Mouse (Mus musculus) spleen, embryonic (tissue): ENCODE measurements around the gene Cldn13.
"Not testable (repeated sequence)": the region's sequence is repeated elsewhere in the genome, so short reads cannot be mapped to it uniquely, and the experiment has no call there.

Experiments
- CTCF ChIA-PET: fragments of 350-600 bp; sonication (Branson Sonifier 250); formaldehyde crosslinking; loops from one replicate; lab custom pipeline; 2022; lab: Charles Lee

Cldn13 gene

DNA sequence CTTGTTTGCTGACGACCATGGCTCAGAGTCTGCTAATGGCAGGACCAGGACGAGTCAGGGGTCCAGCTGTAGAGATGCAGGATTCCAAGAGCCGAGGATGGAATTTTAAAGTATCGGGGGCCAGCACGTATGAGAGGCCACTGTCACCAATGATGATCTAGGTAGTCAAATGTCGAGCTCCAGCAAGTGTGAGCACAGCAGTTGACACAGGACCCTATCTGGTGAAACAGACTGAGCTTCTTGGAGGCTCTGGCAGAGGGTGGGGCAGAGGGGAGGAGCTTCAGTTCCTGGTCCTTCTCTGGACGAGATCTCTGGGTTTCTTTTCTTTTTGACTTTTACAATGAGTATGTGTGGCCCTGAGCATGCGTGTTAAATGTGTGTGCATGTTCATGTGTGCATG, at the start of gene Cldn13:
TSS of gene Cldn13 (minus strand) at position 216 of the 400 bp plus-strand sequence.
- CTCF ChIA-PET, result no interaction called here

DNA sequence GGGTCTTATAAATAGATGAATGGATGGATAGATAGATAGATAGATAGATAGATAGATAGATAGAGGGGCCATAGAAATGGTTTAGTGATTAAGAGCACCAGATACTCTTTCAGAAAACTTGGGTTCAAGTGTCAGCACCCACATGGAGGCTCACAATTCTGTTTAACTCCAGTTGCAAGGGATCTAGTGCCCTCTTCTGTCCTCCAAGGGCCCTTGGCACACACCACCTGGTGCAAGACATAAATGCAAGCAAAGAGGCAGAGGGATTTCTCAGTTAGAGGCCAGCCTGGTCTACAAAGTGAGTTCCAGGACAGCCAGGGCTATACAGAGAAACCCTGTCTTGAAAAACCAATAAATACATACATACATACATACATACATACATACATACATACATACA, 49.3 kb upstream of the Cldn13 start:
- CTCF ChIA-PET, result interaction anchor here (0.6 kb wide), 1 partner anchor 21 kb away, joined by 3 read pairs; no protein-coding TSS in a partner anchor

DNA sequence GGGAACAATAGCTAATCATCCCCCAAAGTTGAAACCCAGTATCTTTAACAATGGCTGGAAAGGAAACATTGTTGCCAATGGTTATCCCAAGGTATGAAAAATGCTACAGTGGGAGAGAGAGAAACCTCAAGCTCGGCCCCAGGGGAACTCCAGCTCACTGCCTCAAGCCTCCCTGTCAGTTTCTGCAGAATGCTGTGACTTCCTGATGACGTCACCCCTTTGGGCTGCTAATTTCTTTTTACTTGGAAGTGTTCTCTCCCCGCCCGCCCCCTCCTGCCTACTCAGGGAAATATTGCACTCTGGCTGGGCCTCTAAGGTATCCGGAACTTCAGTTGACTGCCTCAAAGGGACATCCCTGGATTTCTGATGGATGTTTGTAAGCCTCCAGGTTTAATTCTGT, 48.2 kb upstream of the Cldn13 start:
- CTCF ChIA-PET, result no interaction called here

DNA sequence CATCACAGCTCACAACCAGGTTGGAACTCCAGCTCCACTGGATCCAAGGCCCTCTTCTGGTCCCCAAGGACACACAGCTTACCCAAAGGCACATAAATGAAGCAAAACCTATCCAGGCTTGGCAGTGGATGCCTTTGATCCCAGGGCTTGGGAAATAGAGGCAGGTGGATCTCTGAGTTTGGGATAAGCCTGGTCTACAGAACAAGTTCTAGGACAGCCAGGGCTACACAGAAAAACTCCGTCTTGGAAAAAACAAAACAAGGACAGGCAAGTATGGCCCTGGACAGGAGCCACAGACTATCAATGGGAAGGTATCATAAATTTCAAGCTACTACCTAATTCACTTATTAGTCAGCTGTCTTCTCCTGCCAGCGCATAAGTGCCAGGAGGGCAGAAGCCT, 46.2 kb upstream of the Cldn13 start:
- CTCF ChIA-PET, result interaction anchor here (0.5 kb wide), 1 partner anchor 43 kb away, joined by 3 read pairs; no protein-coding TSS in a partner anchor

DNA sequence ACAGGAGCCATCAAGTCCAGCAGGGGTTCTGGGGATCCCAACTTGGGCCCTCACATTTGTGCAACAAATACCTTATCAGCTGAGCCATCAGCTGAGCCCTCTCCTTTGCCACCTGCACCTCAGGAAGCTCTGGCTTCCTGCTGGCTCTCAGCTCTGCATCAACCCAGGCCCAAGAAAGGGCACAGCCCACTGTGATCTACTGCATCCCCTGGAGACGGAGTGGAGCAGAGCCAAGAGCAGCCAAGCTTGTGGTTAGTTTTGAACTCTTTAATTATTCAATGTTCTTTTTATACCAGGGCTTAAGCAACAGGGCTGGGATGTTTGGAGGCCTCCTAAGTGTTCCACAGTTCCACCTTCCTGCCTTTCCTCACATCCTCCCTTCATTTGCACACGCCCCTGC, 45.1 kb upstream of the Cldn13 start:
- CTCF ChIA-PET, result no interaction called here

DNA sequence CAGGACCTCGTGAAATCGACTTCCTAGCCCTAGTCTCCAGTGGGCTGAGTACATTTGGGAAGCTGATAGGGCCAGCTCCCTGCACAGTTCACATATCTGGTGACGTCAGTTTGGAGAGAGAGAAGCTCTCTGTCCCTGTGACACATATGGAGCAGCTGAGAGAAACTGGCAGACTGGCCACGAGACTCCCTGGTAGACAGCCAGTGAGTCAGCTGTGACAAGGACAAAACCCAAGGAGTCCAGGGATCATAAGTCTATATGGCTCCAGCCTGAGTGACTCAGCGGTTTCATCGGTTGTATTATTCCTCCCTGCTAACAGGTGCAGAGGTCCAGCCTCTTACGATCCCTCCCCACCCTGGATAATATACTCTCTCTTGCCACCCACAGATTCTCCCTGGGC, 43.8 kb upstream of the Cldn13 start:
- CTCF ChIA-PET, result no interaction called here

DNA sequence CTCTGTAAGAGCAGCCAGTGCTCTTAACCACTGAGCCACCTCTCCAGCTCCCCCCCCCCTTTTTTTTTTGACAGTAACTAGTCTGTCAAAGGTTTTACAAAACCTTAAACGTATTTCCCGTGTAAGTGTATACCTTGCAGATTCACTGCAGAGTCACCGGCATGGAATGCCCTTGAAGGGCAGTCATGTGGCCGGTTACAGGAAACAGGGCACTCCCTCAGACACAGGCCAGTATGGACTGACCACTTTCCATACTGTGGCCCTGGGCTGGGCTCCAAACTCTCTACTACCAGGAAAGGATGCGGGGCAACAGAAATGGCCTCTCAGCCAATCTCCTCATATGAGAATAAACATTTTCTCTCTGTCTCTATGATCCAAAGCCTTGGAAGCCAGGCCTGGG, 40.2 kb upstream of the Cldn13 start:
- CTCF ChIA-PET, result interaction anchor here (0.6 kb wide), 1 partner anchor 69 kb away, joined by 4 read pairs; no protein-coding TSS in a partner anchor

DNA sequence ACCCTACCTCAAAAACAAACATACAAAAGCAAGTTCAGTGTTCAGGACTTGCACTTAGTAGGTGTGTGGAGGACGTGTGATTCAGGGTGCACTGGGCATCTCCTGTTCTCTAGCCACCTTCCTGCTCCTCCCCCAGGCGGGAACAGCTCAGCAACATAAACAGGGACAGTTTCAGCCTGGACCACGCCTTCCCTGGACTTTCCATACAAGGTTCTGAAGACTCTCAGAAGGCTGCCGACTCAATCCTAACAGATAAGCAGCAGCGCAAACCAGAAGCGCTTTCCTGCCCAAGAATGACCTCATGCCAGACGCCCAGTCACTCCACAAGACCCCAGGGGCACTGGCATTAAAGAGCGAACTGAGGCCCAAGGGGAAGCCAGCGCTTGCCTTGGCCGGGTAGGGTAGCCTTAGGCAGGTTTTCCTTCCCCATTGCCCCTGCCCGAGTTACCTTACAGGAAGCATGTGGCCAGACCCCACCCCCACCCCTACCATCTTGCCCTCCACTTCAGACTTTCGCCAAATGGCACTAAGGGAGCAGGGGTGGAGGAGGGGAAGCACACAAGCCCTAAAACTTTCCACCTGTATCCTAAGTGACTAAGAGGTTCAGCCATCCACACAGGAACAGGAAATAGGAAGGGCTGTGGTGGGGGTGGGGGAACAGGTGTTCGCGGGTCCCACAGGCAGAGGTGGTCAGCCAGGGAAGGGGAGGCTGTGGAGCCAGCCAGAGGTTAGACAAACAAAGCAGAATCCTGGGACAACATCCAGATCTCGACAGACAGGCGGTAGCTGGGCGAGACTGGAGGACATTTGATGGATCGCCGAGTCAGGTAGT, 35.9 kb upstream of the Cldn13 start:
- CTCF ChIA-PET, result no interaction called here

DNA sequence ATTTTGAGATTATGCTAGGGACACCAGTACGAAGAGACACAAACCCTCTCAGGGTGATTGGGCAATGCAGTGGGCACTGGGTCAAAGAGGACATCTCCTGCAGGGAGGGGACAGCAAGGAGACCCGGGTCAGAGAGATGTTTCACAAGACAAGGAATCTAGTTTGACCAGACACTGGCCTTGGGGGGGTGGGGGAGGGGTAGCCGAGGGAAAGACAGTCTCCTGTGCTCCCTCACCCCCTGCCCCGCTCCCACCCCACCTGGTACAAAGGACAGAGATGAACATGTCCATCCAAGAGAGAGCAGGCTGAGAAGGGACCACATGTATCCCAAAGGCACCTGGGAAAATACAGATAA, 32.7 kb upstream of the Cldn13 start:
- CTCF ChIA-PET, result no interaction called here

DNA sequence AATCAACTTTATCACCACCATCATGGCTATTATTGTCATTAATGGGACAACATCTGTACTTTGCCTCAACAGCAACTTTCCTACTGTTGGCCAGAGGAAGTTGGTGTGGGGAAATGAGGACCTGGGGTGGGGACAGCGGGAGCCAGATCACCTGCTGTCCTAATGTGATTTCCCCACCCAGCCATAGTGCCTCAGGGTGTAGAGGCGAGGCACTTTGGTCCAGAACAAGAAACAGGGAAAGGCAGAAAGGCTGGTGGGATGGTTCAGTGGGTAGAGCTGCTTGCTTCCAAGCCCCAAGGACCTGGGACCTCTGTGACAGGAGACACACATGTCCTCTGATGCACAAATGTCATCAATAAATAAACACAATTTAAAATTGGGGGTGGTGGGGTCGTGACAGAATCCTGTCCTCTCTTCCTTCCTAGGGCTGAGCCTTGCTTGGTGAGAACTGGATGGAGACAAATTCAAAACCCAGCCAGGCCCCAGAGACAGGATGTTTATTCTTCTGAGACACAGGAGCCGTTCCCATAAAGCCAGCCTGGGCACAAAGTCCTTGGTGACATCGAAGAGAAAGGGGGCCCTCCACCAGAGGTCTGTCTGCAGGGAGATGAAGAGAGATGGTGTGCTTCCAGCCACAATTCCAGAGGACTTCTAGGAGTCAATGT, 32.2 kb upstream of the Cldn13 start:
- CTCF ChIA-PET, result no interaction called here

DNA sequence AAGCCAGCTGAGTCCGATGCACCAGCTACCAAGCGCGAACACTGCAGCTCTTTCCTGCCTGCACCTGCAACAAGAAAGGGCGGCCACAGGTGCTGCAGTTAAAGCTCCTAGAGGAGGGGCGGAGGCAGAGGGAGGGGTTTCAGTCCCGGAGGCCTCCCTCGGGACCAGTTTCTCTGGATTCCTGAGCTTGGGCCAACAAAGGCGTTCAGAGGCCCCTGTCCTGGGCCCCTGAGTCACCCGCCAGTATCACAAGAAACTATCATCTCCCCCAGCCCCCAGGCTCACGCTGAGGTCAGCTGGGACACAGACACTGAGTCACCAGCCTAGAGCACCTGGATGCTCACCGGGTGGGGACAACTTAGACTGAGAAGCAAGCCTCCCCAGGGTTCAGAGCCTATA, 31.5 kb upstream of the Cldn13 start, which contains the start of gene Cldn4:
TSS of gene Cldn4 (minus strand) at position 78 of the 399 bp plus-strand sequence.
- CTCF ChIA-PET, result no interaction called here

DNA sequence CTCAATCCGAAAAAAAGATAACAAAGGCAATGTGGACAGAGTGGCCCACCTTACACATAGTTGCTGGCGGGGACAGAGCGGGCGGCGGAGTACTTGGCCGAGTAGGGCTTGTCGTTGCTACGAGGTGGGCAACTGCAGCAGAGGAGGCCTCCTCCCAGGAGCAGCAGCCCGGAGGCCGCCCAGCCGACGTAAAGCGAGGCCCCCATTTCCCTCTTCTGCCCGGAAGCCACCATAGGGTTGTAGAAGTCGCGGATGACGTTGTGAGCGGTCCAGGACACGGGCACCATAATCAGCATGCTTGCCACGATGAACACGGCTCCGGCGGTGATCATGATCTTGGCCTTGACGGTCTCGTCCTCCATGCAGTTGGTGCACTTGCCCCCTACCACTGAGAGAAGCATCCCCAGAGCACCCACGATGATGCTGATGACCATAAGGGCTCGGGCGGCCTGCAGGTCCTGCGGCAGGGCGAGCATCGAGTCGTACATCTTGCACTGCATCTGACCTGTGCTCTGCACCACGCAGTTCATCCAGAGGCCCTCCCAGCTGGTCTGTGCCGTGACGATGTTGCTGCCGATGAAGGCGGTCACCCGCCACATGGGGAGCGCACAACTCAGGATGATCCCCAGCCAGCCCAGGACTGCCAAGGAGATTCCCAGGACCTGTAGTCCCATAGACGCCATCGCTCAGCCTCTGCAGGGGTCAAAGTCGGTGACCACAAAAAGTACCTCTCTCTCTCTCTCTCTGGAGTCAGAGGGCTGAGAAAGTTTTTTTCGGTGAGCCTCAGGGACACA, 30.9 kb upstream of the Cldn13 start:
- CTCF ChIA-PET, result no interaction called here

DNA sequence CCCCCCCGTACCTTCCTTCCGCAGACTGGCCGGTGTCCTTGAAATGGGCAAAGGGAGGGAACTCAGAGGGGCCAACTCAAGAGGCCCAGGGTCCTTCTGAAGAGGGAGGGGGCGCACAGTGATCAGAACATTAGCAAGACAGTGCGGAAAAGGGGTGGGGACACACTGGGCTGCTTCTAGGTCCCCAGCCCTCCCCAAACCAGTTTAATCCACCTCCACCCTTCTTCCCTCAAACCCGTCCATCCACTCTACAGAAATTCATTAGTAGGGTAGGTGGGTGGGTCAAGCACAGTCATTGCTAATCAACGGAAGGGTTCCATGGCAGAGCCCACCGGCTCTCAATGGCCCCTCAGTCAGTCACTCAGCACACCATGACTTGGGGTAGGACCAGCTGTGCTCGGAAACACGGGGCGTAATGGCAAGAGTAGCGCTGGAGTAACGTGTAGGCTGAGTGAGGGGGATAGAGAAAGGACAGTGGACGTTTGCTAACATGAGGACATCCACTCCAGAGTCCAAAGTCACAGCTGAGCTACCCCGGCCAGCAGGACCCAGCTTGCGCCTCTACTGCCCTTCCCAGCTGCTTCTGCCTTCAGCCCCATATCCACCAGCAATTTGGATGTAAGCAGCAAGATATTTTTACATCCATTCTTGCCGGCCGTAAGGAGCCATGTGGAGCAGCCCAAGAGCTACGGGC, 30.1 kb upstream of the Cldn13 start:
- CTCF ChIA-PET, result no interaction called here

DNA sequence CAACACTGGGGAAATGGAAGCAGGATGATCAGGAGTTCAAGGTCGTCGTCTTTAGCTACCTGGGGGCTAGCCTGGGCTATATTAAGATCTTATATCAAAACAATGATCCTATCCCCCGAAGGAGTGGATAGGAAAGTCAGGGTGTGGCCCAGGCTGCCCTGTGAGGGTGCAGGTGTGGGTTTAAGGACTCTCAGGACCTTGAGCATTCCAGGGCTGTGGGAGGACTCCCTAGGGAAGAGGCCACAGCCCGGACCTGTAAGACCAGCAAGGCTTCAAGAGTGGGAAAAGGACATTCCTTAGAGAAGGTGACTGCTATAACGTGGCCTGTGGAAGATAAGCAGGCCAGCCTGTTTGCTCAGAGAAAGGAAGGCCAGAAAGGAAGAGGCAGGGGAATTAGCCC, 28.9 kb upstream of the Cldn13 start:
- CTCF ChIA-PET, result no interaction called here

DNA sequence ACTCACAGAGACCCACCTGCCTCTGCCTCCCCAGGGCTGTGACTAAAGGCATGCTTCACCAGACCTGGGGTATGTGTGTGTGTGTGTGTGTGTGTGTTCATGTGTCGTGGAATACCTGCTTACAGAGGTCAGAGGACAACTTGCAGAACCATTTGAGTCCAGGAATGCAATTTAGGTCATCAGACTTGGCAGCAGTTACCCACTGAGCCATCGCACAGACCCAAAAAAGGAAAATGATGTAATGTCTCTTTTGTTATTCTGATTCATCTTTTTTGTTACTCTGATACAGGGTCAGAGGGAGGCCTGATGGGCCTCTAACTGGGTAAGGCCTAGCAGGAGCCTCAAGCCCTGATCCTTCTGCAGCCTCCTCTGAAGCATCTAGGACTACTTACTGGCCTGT, 27.4 kb upstream of the Cldn13 start:
- CTCF ChIA-PET, result no interaction called here

DNA sequence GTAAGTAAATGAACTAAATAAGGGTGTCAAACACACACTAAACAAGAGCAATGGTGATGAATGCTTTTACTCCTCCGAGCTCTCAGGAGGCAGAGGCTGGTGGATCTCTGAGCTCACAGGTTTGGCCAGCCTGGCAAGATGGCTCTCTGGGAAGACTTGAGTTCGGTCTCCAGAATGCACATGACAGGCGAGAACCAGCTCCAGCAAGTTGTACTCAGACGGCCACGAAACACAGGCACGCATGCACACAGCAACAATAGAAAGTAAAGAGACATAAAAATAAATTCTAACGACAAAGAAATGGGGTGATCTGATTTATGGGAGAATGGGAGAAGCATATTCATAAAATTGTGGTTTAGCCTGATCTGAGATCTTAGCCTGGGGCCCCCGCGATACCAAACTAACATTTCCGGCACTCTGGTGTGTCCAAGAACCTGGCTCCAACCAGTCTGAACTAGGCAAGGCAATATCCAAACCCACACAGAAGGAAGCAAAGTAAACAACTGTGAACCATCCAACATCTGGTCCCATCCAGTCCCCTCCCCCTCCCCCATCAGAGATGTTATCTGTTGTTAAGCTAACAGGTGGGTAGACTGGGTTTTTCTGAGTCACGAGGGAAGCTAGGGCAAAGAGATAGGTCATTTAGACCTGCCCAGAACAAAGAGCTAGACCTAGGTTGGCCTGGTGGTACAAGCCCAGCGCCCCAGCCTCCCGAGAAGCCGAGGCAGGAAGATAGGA, 26.3 kb upstream of the Cldn13 start:
- CTCF ChIA-PET, result no interaction called here

DNA sequence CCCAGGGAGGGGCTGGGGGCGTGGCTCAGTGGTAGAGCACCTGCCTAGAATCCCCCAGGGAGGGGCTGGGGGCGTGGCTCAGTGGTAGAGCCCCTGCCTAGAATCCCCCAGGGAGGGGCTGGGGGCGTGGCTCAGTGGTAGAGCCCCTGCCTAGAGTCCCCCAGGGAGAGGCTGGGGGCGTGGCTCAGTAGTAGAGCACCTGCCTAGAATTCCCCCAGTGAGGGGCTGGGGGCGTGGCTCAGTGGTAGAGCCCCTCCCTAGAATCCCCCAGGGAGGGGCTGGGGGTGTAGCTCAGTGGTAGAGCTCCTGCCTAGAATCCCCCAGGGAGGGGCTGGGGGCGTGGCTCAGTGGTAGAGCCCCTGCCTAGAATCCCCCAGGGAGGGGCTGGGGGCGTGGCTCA, 24.2 kb upstream of the Cldn13 start:
- CTCF ChIA-PET, result not testable (repeated sequence)

DNA sequence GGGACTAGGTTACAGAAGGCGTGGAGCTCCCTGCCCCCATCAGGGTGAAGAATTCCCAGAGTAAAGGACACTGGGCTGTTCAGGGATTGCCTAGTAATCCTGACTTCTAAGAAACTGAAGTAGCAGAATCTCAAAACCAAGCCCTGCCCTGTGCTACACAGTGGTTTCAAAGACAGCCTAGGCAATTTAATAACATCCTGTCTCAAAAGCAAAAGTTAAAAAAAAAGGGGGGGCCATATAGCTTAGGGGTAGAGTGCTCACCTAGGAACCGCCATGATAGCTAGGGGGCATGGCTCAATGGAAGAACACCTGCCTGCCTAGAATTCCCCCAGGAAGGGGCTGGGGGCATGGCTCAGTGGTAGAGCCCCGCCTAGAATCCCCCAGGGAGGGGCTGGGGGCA, 23.7 kb upstream of the Cldn13 start:
- CTCF ChIA-PET, result no interaction called here

DNA sequence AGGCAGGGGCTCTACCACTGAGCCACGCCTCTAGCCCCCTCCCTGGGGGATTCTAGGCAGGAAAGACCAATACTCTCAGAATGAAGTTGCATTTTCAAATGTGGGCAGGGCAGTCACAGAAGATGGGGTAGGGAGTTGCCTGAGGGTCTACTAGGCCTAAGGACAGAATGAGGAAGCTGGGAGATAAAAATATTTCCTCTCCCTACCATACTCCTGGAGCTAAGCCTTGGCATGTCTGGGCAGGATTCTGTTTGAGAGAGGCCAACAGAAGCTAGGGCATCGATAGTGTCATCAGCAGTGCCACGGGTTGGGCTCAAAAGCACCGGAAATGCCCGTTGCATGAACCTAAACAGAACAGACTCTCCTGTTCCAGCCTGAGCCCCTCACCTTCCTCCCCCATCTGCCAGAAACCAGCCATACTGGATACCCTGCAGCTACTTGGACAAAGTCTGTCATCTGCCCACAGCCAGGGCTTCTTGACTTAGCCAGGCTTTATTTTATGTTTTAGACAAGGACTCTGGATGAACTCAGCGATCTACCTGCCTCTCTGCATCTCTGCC, 21.4 kb upstream of the Cldn13 start:
- CTCF ChIA-PET, result no interaction called here

DNA sequence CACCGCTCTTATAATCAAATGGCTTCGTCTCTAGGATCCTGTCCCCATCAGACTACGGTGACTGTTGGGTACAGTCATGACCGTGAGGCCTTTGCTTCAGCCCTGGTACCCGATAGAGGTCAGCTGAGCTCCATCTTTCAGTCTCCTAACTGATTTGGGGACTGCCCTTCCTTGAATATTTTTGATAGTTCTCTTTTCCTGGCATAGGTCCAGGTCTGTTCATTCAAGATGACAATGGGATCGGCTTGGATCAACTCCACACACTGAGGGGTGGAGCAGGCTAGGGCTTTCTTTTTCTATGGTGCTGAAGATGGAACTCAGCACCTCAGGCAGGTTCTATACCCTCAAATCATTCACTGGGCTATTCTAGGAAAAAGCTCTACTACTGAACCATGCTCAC, 20.7 kb upstream of the Cldn13 start:
- CTCF ChIA-PET, result no interaction called here

DNA sequence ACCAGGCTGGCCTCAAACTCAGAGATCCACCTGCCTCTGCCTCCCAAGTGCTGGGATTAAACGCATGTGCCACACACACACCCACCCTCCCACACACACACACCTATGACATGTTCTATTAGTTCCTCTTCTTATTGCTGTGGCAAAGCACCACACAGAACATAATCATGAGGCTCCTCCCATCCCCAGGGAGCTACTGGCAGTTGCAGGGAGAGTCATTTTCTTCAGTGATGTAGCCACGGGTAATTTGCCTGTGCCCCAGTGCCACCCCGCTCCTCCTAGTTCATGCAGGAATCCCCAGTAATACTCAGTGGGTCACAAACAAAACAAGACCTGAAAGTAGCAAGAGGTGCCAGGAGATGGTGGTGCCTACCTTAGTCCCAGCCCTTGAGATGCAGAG, 19.3 kb upstream of the Cldn13 start:
- CTCF ChIA-PET, result no interaction called here
